ENCODE assay signal across 9 mouse cellular contexts in the genomic region with DNA sequence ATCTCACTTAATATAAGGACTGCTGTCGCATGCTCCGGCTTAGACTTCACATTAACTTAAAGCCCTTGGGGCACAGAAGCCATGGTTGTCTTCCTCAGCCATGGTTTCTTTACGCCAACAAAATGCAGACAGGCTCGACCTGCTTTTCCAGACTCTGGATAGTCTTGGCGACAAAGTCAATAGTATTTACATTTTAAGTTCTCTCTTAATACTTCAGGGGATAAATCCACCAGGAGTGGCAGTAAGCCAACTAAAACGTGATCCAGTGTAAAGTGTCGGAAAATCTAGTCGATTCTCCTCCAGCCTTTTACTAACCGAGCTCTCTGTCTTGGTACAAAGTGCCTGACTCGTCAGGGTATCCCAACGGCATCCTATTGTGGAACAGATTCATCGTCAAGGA. TPM values are rescaled to one million over a fixed set of nuclear protein-coding genes. Genes with fewer than 3 reads are reported as not detected.
A peak's percentile ranks its signal among the peaks of the same experiment; 100 is the strongest.
DNase-seq lines count a peak whose midpoint lies in the region; ATAC-seq and TF ChIP-seq lines count a peak whose summit lies in the region.
"Had no signal": no experiment of that assay in that cellular context is flagged by ENCODE, and none has a peak within 500 bp of the region (broad histone marks: within the 10 kb centered on the region; RNA-seq: fewer than 3 reads in every experiment).

No protein-coding gene starts in this region.

- H3K9me3 ChIP-seq in heart, embryonic 10.5 days: no peaks in the 10 kb centered on the region
- H3K9me3 ChIP-seq in G1E (replicated peaks): no peaks in the 10 kb centered on the region
- H3K9me3 ChIP-seq in hindbrain, embryonic 15.5 days: no peaks in the 10 kb centered on the region

- peak overlapping the region; percentile 81 for H3K4me2 ChIP-seq in hindbrain, embryonic 15.5 days

- 65% methylated on average over 12 of the region's 12 CpGs for WGBS in heart, embryonic 10.5 days
- WGBS in hindbrain, embryonic 15.5 days: 76% methylated on average over 12 of the region's 12 CpGs
- 80% methylated on average over 12 of the region's 12 CpGs for WGBS in macrophage (ENCODE audit: missing documents)

- peak overlapping the region; percentile 98 for H3K4me3 ChIP-seq in heart, embryonic 10.5 days
- H3K4me3 ChIP-seq in G1E (ENCODE audit: low read depth, low read length) (peak overlapping the region; percentile 99), macrophage (ENCODE audit: inconsistent target) (peak overlapping the region; percentile 82)
- H3K4me3 ChIP-seq in hindbrain, embryonic 15.5 days: peak overlapping the region; percentile 77

- no peak for TF ChIP-seq CTCF in G1E (IDR thresholded peaks at IDR 0.05; ENCODE audit: low read depth, low read length)

- peaks cover 6% of the 10 kb centered on the region; the same call in 1 of the 2 replicates for H3K27me3 ChIP-seq in heart, embryonic 10.5 days (ENCODE audit: insufficient read depth, poor library complexity, severe bottlenecking)
- H3K27me3 ChIP-seq in G1E (ENCODE audit: insufficient read depth, low read length): no peaks in the 10 kb centered on the region
- peaks cover 9% of the 10 kb centered on the region; the same call in 1 of the 2 replicates for H3K27me3 ChIP-seq in hindbrain, embryonic 15.5 days

- intact Hi-C loops in heart, postnatal 10 days (cut with DNase I): loop anchor here (5.0 kb wide), 1 partner anchor 59 kb away; a partner anchor contains a TSS

- peak overlapping the region; percentile 77; the same call in 1 of the 2 replicates for H3K9ac ChIP-seq in hindbrain, embryonic 15.5 days

- H3K79me2 ChIP-seq in macrophage (ENCODE audit: inconsistent target): peaks cover 53% of the 10 kb centered on the region

- no peak overlapping the region; the same call in 1 of the 2 replicates for H3K27ac ChIP-seq in heart, embryonic 10.5 days
- H3K27ac ChIP-seq in hindbrain, embryonic 15.5 days (replicated peaks): peak overlapping the region; percentile 89; the same call in 1 of the 2 replicates
- H3K27ac ChIP-seq in macrophage: no peak overlapping the region

- ATAC-seq in G1E (ENCODE audit: extremely low read depth, insufficient number of reproducible peaks, low FRiP score, poor library complexity, severe bottlenecking): no peak
- no peak for ATAC-seq in hindbrain, embryonic 15.5 days (ENCODE audit: low FRiP score, low read depth)
- no peak for ATAC-seq in monocyte, adult 5-6 weeks (replicated peaks; ENCODE audit: insufficient number of reproducible peaks, low FRiP score, low TSS enrichment, poor library complexity, severe bottlenecking)

- peaks cover 26% of the 10 kb centered on the region for H3K4me1 ChIP-seq in heart, embryonic 10.5 days
- H3K4me1 ChIP-seq in G1E (ENCODE audit: insufficient read depth, low read depth, low read length): peaks cover 63% of the 10 kb centered on the region
- H3K4me1 ChIP-seq in hindbrain, embryonic 15.5 days (replicated peaks): peaks cover 18% of the 10 kb centered on the region

- peaks cover 16% of the 10 kb centered on the region for H3K36me3 ChIP-seq in heart, embryonic 10.5 days
- H3K36me3 ChIP-seq in G1E (replicated peaks) (peaks cover 45% of the 10 kb centered on the region), macrophage (ENCODE audit: inconsistent target) (peaks cover 10% of the 10 kb centered on the region)
- H3K36me3 ChIP-seq in hindbrain, embryonic 15.5 days: peaks cover 2% of the 10 kb centered on the region; the same call in 1 of the 2 replicates

- no peak for DNase-seq in heart, embryonic 10.5 days (ENCODE audit: low spot score)
- no peak for DNase-seq in heart, postnatal 10 days
- DNase-seq in G1E (ENCODE audit: low spot score): no peak
- DNase-seq in spleen, adult 12 weeks (ENCODE audit: low spot score): no peak
- DNase-seq in gastrocnemius, postnatal 4 days (ENCODE audit: low spot score in 2 of 2): no peak
- DNase-seq: cerebellum, postnatal 10 days had no signal

RNA-seq across cellular contexts. Expression of a gene that starts 1.0 kb away (rescaled TPM):
- polyA plus RNA-seq in heart, embryonic 10.5 days (2016; fragmentation: Nextera tagmentation; extraction: Ambion mirVana): 86.1 and 92.1 TPM in 2 replicates
- total RNA-seq in heart, postnatal 10 days (2021): 10 to 100 TPM; 40.2 to 41.7 TPM
- 63.0 and 78.6 TPM in 2 replicates for total RNA-seq in G1E (2014; fragmentation: Nextera tagmentation)
- total RNA-seq in G1E (2017): 56.3 and 65.8 TPM in 2 replicates
- 38.2 and 46.5 TPM in 2 replicates for polyA plus RNA-seq in G1E (2012)
- polyA plus RNA-seq in hindbrain, embryonic 15.5 days (2015; fragmentation: Nextera tagmentation; extraction: Ambion mirVana): 144 and 148 TPM in 2 replicates
- 100 to 1,000 TPM in 4 of 26 experiments, 10 to 100 TPM in 22; 27.5 to 110 (median 70.6) TPM for total RNA-seq in macrophage (2018; cell fraction: chromatin; rRNA removed)
- total RNA-seq in macrophage (2018; cell fraction: cytosol; rRNA removed): 10 to 100 TPM; 24.7 to 46.5 (median 36.7) TPM
- 10 to 100 TPM; 25.5 to 74.3 (median 54.0) TPM for total RNA-seq in macrophage (2018; cell fraction: nucleus; rRNA removed)
- 30.7 to 40.1 TPM (median 32.9 TPM) in 3 replicates for polyA plus RNA-seq in macrophage (2018)
- 27.9 to 51.1 TPM (median 46.4 TPM) in 3 replicates for total RNA-seq in monocyte, adult 5-6 weeks (2017)
- total RNA-seq in gastrocnemius, postnatal 4 days (2021): 10 to 100 TPM; 32.2 to 36.5 TPM

RNA-seq across cellular contexts. Expression of a gene that starts 19.8 kb away (rescaled TPM):
- polyA plus RNA-seq in heart, embryonic 10.5 days (2016; fragmentation: Nextera tagmentation; extraction: Ambion mirVana): 11.2 and 21.9 TPM in 2 replicates
- 10 to 100 TPM; 28.6 to 30.4 TPM for total RNA-seq in heart, postnatal 10 days (2021)
- total RNA-seq in G1E (2014; fragmentation: Nextera tagmentation): not detected in 2 replicates
- total RNA-seq in G1E (2017): not detected in 2 replicates
- not detected in 2 replicates for polyA plus RNA-seq in G1E (2012)
- 1.3 and 1.5 TPM in 2 replicates for polyA plus RNA-seq in hindbrain, embryonic 15.5 days (2015; fragmentation: Nextera tagmentation; extraction: Ambion mirVana)
- 100 to 1,000 TPM in 16 of 26 experiments, 10 to 100 TPM in 10; 27.6 to 226 (median 130) TPM for total RNA-seq in macrophage (2018; cell fraction: chromatin; rRNA removed)
- 100 to 1,000 TPM in 15 of 26 experiments, 10 to 100 TPM in 11; 37.4 to 240 (median 123) TPM for total RNA-seq in macrophage (2018; cell fraction: cytosol; rRNA removed)
- 100 to 1,000 TPM in 19 of 26 experiments, 10 to 100 TPM in 7; 23.3 to 210 (median 160) TPM for total RNA-seq in macrophage (2018; cell fraction: nucleus; rRNA removed)
- polyA plus RNA-seq in macrophage (2018): 31.9 to 52.1 TPM (median 35.7 TPM) in 3 replicates
- 11.7 to 33.0 TPM (median 18.9 TPM) in 3 replicates for total RNA-seq in monocyte, adult 5-6 weeks (2017)
- under 1 TPM; 0.70 to 0.91 TPM for total RNA-seq in gastrocnemius, postnatal 4 days (2021)

RNA-seq across cellular contexts. Expression of a gene that starts 52.3 kb away (rescaled TPM):
- 24.5 and 27.9 TPM in 2 replicates for polyA plus RNA-seq in heart, embryonic 10.5 days (2016; fragmentation: Nextera tagmentation; extraction: Ambion mirVana)
- 10 to 100 TPM; 35.1 to 35.9 TPM for total RNA-seq in heart, postnatal 10 days (2021)
- 25.7 and 31.8 TPM in 2 replicates for total RNA-seq in G1E (2014; fragmentation: Nextera tagmentation)
- total RNA-seq in G1E (2017): 47.4 and 57.9 TPM in 2 replicates
- polyA plus RNA-seq in G1E (2012): 34.7 and 53.4 TPM in 2 replicates
- 23.2 and 25.2 TPM in 2 replicates for polyA plus RNA-seq in hindbrain, embryonic 15.5 days (2015; fragmentation: Nextera tagmentation; extraction: Ambion mirVana)
- 100 to 1,000 TPM in 14 of 26 experiments, 10 to 100 TPM in 12; 24.0 to 175 (median 109) TPM for total RNA-seq in macrophage (2018; cell fraction: chromatin; rRNA removed)
- total RNA-seq in macrophage (2018; cell fraction: cytosol; rRNA removed): 10 to 100 TPM in 23 of 26 experiments, 1 to 10 TPM in 3; 8.6 to 15.6 (median 12.0) TPM
- total RNA-seq in macrophage (2018; cell fraction: nucleus; rRNA removed): 100 to 1,000 TPM in 1 of 26 experiments, 10 to 100 TPM in 25; 15.7 to 102 (median 57.4) TPM
- 9.9 to 20.4 TPM (median 18.1 TPM) in 3 replicates for polyA plus RNA-seq in macrophage (2018)
- 18.3 to 33.8 TPM (median 30.6 TPM) in 3 replicates for total RNA-seq in monocyte, adult 5-6 weeks (2017)
- 10 to 100 TPM; 20.5 to 24.3 TPM for total RNA-seq in gastrocnemius, postnatal 4 days (2021)

RNA-seq across cellular contexts. Expression of a gene that starts 57.1 kb away (rescaled TPM):
- 21.8 and 27.7 TPM in 2 replicates for polyA plus RNA-seq in heart, embryonic 10.5 days (2016; fragmentation: Nextera tagmentation; extraction: Ambion mirVana)
- total RNA-seq in heart, postnatal 10 days (2021): 10 to 100 TPM; 29.3 to 30.3 TPM
- total RNA-seq in G1E (2014; fragmentation: Nextera tagmentation) (29.7 and 32.2 TPM in 2 replicates), G1E (2017) (43.6 and 45.2 TPM in 2 replicates)
- polyA plus RNA-seq in G1E (2012) (61.5 and 62.6 TPM in 2 replicates), macrophage (2018) (20.1 to 29.4 TPM (median 21.5 TPM) in 3 replicates)
- polyA plus RNA-seq in hindbrain, embryonic 15.5 days (2015; fragmentation: Nextera tagmentation; extraction: Ambion mirVana): 45.7 TPM in 2 replicates
- 10 to 100 TPM in 11 of 26 experiments, 1 to 10 TPM in 15; 3.7 to 18.5 (median 9.0) TPM for total RNA-seq in macrophage (2018; cell fraction: chromatin; rRNA removed)
- total RNA-seq in macrophage (2018; cell fraction: cytosol; rRNA removed): 10 to 100 TPM; 15.6 to 24.5 (median 20.2) TPM
- total RNA-seq in macrophage (2018; cell fraction: nucleus; rRNA removed): 10 to 100 TPM in 22 of 26 experiments, 1 to 10 TPM in 4; 8.1 to 28.2 (median 14.8) TPM
- total RNA-seq in monocyte, adult 5-6 weeks (2017): 69.1 to 75.3 TPM (median 75.0 TPM) in 3 replicates
- total RNA-seq in gastrocnemius, postnatal 4 days (2021): 10 to 100 TPM; 39.7 to 47.8 TPM
